Mouse (Mus musculus) embryo, embryonic 11.5 days (tissue): ENCODE data around the gene Dynlt1c.
"Not testable (repeated sequence)": the region's sequence is repeated elsewhere in the genome, so short reads cannot be mapped to it uniquely, and the experiment has no call there.

Experiments used
- DNase-seq: peaks from one replicate; pipeline ENCODE4 v3.0.0-alpha.2; 2012; ENCODE audit warnings: low read depth, low spot score

The Dynlt1c gene

GRCm38 (mm10) chr17:6619271-6619670 is 17.8 kb downstream of the Dynlt1c start:
- DNase-seq: not testable (repeated sequence)

- DNase-seq: not testable (repeated sequence)
Observed at GRCm38 (mm10) chr17:6620035-6620434, 18.6 kb downstream of the Dynlt1c start.

- DNase-seq: not testable (repeated sequence)
Observed at GRCm38 (mm10) chr17:6620730-6621451, 19.4 kb downstream of the Dynlt1c start.

GRCm38 (mm10) chr17:6621976-6622375 is 20.5 kb downstream of the Dynlt1c start:
- not testable (repeated sequence) for DNase-seq

GRCm38 (mm10) chr17:6624926-6625558 is 23.6 kb downstream of the Dynlt1c start:
- not testable (repeated sequence) for DNase-seq

GRCm38 (mm10) chr17:6630398-6630797 is 28.9 kb downstream of the Dynlt1c start:
- DNase-seq: not testable (repeated sequence)

- DNase-seq: not testable (repeated sequence)
Observed at GRCm38 (mm10) chr17:6632850-6633249, 31.4 kb downstream of the Dynlt1c start.

GRCm38 (mm10) chr17:6635781-6636180 is 34.3 kb downstream of the Dynlt1c start:
- not testable (repeated sequence) for DNase-seq

GRCm38 (mm10) chr17:6636861-6637260 is 35.4 kb downstream of the Dynlt1c start:
- DNase-seq: no peak

GRCm38 (mm10) chr17:6637434-6637833 is 36.0 kb downstream of the Dynlt1c start:
- not testable (repeated sequence) for DNase-seq

- not testable (repeated sequence) for DNase-seq
Observed at GRCm38 (mm10) chr17:6638444-6638843, 37.0 kb downstream of the Dynlt1c start.

GRCm38 (mm10) chr17:6639486-6639885 is 38.0 kb downstream of the Dynlt1c start:
- not testable (repeated sequence) for DNase-seq

GRCm38 (mm10) chr17:6640044-6640637 is 38.7 kb downstream of the Dynlt1c start:
- DNase-seq: not testable (repeated sequence)

GRCm38 (mm10) chr17:6640771-6641429 is 39.4 kb downstream of the Dynlt1c start:
- DNase-seq: not testable (repeated sequence)

- not testable (repeated sequence) for DNase-seq
Observed at GRCm38 (mm10) chr17:6644210-6644609, 42.7 kb downstream of the Dynlt1c start.

- DNase-seq: not testable (repeated sequence)
Observed at GRCm38 (mm10) chr17:6644673-6645072, 43.2 kb downstream of the Dynlt1c start.

- DNase-seq: not testable (repeated sequence)
Observed at GRCm38 (mm10) chr17:6645668-6646067, 44.2 kb downstream of the Dynlt1c start.

GRCm38 (mm10) chr17:6646841-6647240 is 45.4 kb downstream of the Dynlt1c start:
- not testable (repeated sequence) for DNase-seq

GRCm38 (mm10) chr17:6647452-6647851 is 46.0 kb downstream of the Dynlt1c start:
- DNase-seq: not testable (repeated sequence)

GRCm38 (mm10) chr17:6650904-6651565 is 49.6 kb downstream of the Dynlt1c start:
- DNase-seq: not testable (repeated sequence)

- DNase-seq: not testable (repeated sequence)
Observed at GRCm38 (mm10) chr17:6653341-6653946, 52.0 kb downstream of the Dynlt1c start.
